Mouse (Mus musculus): ENCODE results near the gene Gramd1c.

- TF ChIP-seq CTCF (IDR thresholded peaks at IDR 0.05; ENCODE audit: borderline replicate concordance, extremely low read depth, insufficient read depth, insufficient read length) (no peak), POLR2A (IDR thresholded peaks at IDR 0.05; ENCODE audit: borderline replicate concordance, extremely low read depth, insufficient read depth, insufficient read length, poor library complexity, severe bottlenecking) (no peak)
Observed at GRCm38 (mm10) chr16:43965781-43966389, 97.3 kb downstream of the Gramd1c start.

Measured in brain, embryonic 14.5 days (tissue).